Mouse (Mus musculus) MEL (cell line): ENCODE results near the gene Serpina3c. TPM values are rescaled to one million over a fixed set of nuclear protein-coding genes. Genes with fewer than 3 reads are reported as not detected.

ENCODE experiments used
- DNase-seq: peaks from one replicate; pipeline ENCODE4 v3.0.0; 2011; ENCODE audit warnings: low read depth, low spot score
- H3K27ac ChIP-seq: 2 replicates; pipeline ENCODE4 v1.5.1; 2012; ENCODE audit warnings: low read depth, mild to moderate bottlenecking, control low read depth, low read length, moderate library complexity; ENCODE audit not compliant: control insufficient read depth
- H3K27me3 ChIP-seq, 2 experiments: fragments of 150-350 bp in 1 of 2; sonication (generic) in 1 of 2; 2 replicates each; pipeline ENCODE4 v1.6.1; 2012; ENCODE audit warnings: low read length in 2 of 2, mild to moderate bottlenecking in 2 of 2, improper control_type of control experiment in 1 of 2, moderate library complexity in 1 of 2; ENCODE audit not compliant: insufficient read depth in 2 of 2, control insufficient read depth in 1 of 2
- H3K36me3 ChIP-seq, 2 experiments: 2 replicates each; pipeline ENCODE4 v1.6.1; 2012 to 2014; ENCODE audit warnings: low read length in 2 of 2, improper control_type of control experiment in 1 of 2, inconsistent platforms in 1 of 2, mild to moderate bottlenecking in 1 of 2; ENCODE audit not compliant: insufficient read depth in 2 of 2, control insufficient read depth in 1 of 2
- H3K4me1 ChIP-seq, 2 experiments: fragments of 150-350 bp in 1 of 2; sonication (generic) in 1 of 2; 2 replicates each; pipeline ENCODE4 v1.6.1; 2012; ENCODE audit warnings: low read length in 2 of 2, improper control_type of control experiment in 1 of 2, mild to moderate bottlenecking in 1 of 2; ENCODE audit not compliant: insufficient read depth in 2 of 2, control insufficient read depth in 1 of 2
- H3K4me3 ChIP-seq, 2 experiments: fragments of 150-350 bp in 1 of 2; sonication (generic) in 1 of 2; 2 replicates each; pipeline ENCODE4 v1.5.1; 2012; ENCODE audit warnings: low read depth in 2 of 2, low read length in 2 of 2, mild to moderate bottlenecking in 2 of 2, moderate library complexity in 2 of 2, control low read depth in 1 of 2, improper control_type of control experiment in 1 of 2; ENCODE audit not compliant: control insufficient read depth in 1 of 2, insufficient read depth in 1 of 2
- H3K79me2 ChIP-seq: 2 replicates; pipeline ENCODE4 v1.6.1; 2012; ENCODE audit warnings: mild to moderate bottlenecking, low read length, moderate library complexity; ENCODE audit not compliant: control insufficient read depth, poor library complexity, insufficient read depth
- H3K9ac ChIP-seq: 2 replicates; pipeline ENCODE4 v1.6.1; 2012; ENCODE audit warnings: low read depth, mild to moderate bottlenecking, control low read depth, low read length, moderate library complexity; ENCODE audit not compliant: control insufficient read depth, poor library complexity, severe bottlenecking
- H3K9me3 ChIP-seq: fragments of 150-350 bp; sonication (generic); replicated peaks from 2 replicates; pipeline ENCODE4 v1.6.1; 2012; ENCODE audit warnings: mild to moderate bottlenecking, low read length, improper control_type of control experiment, moderate library complexity; ENCODE audit not compliant: insufficient read depth
- CHD2 ChIP-seq: IDR thresholded peaks from 2 replicates; pipeline ENCODE4 v1.6.1; 2011; ENCODE audit warnings: low read length, improper control_type of control experiment
- CTCF ChIP-seq, 3 experiments: IDR thresholded peaks in 2 of 3; conservative IDR thresholded peaks in 1 of 3; 2 replicates each; pipeline ENCODE4 v1.5.1; 2011 to 2012; ENCODE audit warnings: low read length in 3 of 3, low read depth in 2 of 3, mild to moderate bottlenecking in 2 of 3, improper control_type of control experiment in 1 of 3, inconsistent platforms in 1 of 3, mixed read lengths in 1 of 3, moderate library complexity in 1 of 3; ENCODE audit not compliant: control insufficient read depth in 1 of 3, insufficient read depth in 1 of 3, poor library complexity in 1 of 3, severe bottlenecking in 1 of 3
- ELF1 ChIP-seq: IDR thresholded peaks from 2 replicates; pipeline ENCODE4 v1.6.1; 2014; ENCODE audit warnings: low read depth, mild to moderate bottlenecking, inconsistent platforms, low read length, improper control_type of control experiment, moderate library complexity
- JUND ChIP-seq: IDR thresholded peaks from 2 replicates; pipeline ENCODE4 v1.6.1; 2011; ENCODE audit warnings: low read depth, mild to moderate bottlenecking, improper control_type of control experiment, low read length
- MAX ChIP-seq: IDR thresholded peaks from 2 replicates; pipeline ENCODE4 v1.6.1; 2011; ENCODE audit warnings: low read length, improper control_type of control experiment
- MXI1 ChIP-seq: IDR thresholded peaks from 2 replicates; pipeline ENCODE4 v1.6.1; 2011; ENCODE audit warnings: mild to moderate bottlenecking, low read depth, low read length, improper control_type of control experiment
- MYB ChIP-seq: IDR thresholded peaks from 2 replicates; pipeline ENCODE4 v1.6.1; 2011; ENCODE audit warnings: mild to moderate bottlenecking, low read depth, low read length, improper control_type of control experiment
- MYC ChIP-seq: IDR thresholded peaks from 2 replicates; pipeline ENCODE4 v1.6.1; 2011; ENCODE audit warnings: low read depth, mild to moderate bottlenecking, low read length, improper control_type of control experiment, moderate library complexity
- POLR2AphosphoS2 ChIP-seq: IDR thresholded peaks from 2 replicates; pipeline ENCODE4 v1.6.1; 2011; ENCODE audit warnings: low read length, improper control_type of control experiment
- RAD21 ChIP-seq: IDR thresholded peaks from 2 replicates; pipeline ENCODE4 v1.6.1; 2011; ENCODE audit warnings: mild to moderate bottlenecking, low read depth, low read length, improper control_type of control experiment
- RCOR1 ChIP-seq: IDR thresholded peaks from 2 replicates; pipeline ENCODE4 v1.6.1; 2012; ENCODE audit warnings: low read depth, mild to moderate bottlenecking, inconsistent platforms, low read length, improper control_type of control experiment
- SIN3A ChIP-seq: IDR thresholded peaks from 2 replicates; pipeline ENCODE4 v1.6.1; 2012; ENCODE audit warnings: low read length, improper control_type of control experiment, inconsistent platforms
- SMC3 ChIP-seq: IDR thresholded peaks from 2 replicates; pipeline ENCODE4 v1.6.1; 2011; ENCODE audit warnings: low read depth, low read length, improper control_type of control experiment
- TAL1 ChIP-seq: IDR thresholded peaks from 2 replicates; pipeline ENCODE4 v1.6.1; 2012; ENCODE audit warnings: mild to moderate bottlenecking, inconsistent platforms, low read length, moderate library complexity, mixed read lengths
- UBTF ChIP-seq: IDR thresholded peaks from 2 replicates; pipeline ENCODE4 v1.6.1; 2012; ENCODE audit warnings: low read depth, mild to moderate bottlenecking, inconsistent platforms, low read length, improper control_type of control experiment, moderate library complexity, borderline replicate concordance; ENCODE audit not compliant: insufficient read depth
- USF2 ChIP-seq, 2 experiments: IDR thresholded peaks; 2 replicates each; pipeline ENCODE4 v1.6.1; 2011 to 2012; ENCODE audit warnings: improper control_type of control experiment in 2 of 2, low read length in 2 of 2, borderline replicate concordance in 1 of 2, inconsistent platforms in 1 of 2, low read depth in 1 of 2, mild to moderate bottlenecking in 1 of 2; ENCODE audit not compliant: insufficient read depth in 1 of 2
- ZKSCAN1 ChIP-seq: IDR thresholded peaks from 2 replicates; pipeline ENCODE4 v1.6.1; 2012; ENCODE audit warnings: low read depth, mild to moderate bottlenecking, inconsistent platforms, low read length, improper control_type of control experiment, moderate library complexity
- ZNF384 ChIP-seq: IDR thresholded peaks from 2 replicates; pipeline ENCODE4 v1.6.1; 2012; ENCODE audit warnings: low read depth, mild to moderate bottlenecking, inconsistent platforms, low read length, improper control_type of control experiment
- polyA plus RNA-seq, 2 experiments: library from polyadenylated mRNA; stranded (reverse) in 1 of 2; unstranded in 1 of 2; fragments of >175 nt in 1 of 2; fragments of >200 nt in 1 of 2; gene quantifications; 2 replicates each; pipeline versions ENCODE4 v1.2.1 to v1.2.4; 2012; ENCODE audit warnings: low replicate concordance in 2 of 2, low read depth in 1 of 2; ENCODE audit not compliant: insufficient read length in 2 of 2, insufficient read depth in 1 of 2, missing spikeins in 1 of 2
- total RNA-seq: library from RNA; depleted of rRNA; stranded (reverse); fragments of 300-350 nt; gene quantifications from 2 replicates; pipeline ENCODE4 v1.2.3, GENCODE M21; 2012

Gene Serpina3c
- total and polyA plus RNA-seq, 3 experiments = not detected

GRCm38 (mm10) chr12:104131041-104131440 is 22.6 kb downstream of the Serpina3c start:
- H3K4me3 ChIP-seq = no peak overlapping the region
- no peaks in the 10 kb centered on the region for H3K27me3 ChIP-seq
- DNase-seq = peak; percentile 16
- no peaks in the 10 kb centered on the region for H3K36me3 ChIP-seq
- no peaks in the 10 kb centered on the region for H3K9me3 ChIP-seq
- TF ChIP-seq RCOR1 (no peak), CHD2 (no peak), POLR2AphosphoS2 (no peak), MYB (no peak), ZNF384 (no peak), SIN3A (no peak), UBTF (no peak), USF2 (IDR thresholded peaks at IDR 0.05; ENCODE audit: borderline replicate concordance in 1 of 2, insufficient read depth in 1 of 2, low read depth in 1 of 2, low read length in 2 of 2) (no peak), JUND (no peak), MYC (no peak), MAX (no peak)
- no peaks in the 10 kb centered on the region for H3K4me1 ChIP-seq
- H3K27ac ChIP-seq = no peak overlapping the region
- H3K9ac ChIP-seq = no peak overlapping the region
- H3K79me2 ChIP-seq = no peaks in the 10 kb centered on the region

GRCm38 (mm10) chr12:104127696-104128095 is 26.0 kb downstream of the Serpina3c start, which contains the start of gene Serpina3b:
Serpina3b (plus strand) TSS chr12:104127996.
- H3K36me3 ChIP-seq = no peaks in the 10 kb centered on the region
- H3K27me3 ChIP-seq = no peaks in the 10 kb centered on the region
- no peak within 1 kb of the TSS for H3K27ac ChIP-seq
- no peaks in the 10 kb centered on the region for H3K9me3 ChIP-seq
- no peak within 1 kb of the TSS for H3K4me3 ChIP-seq
- no peak for DNase-seq
- H3K79me2 ChIP-seq = no peaks in the 10 kb centered on the region
- TF ChIP-seq ELF1 = no peak
- no peak for TF ChIP-seq RAD21
- no peak for TF ChIP-seq MAX
- no peak for TF ChIP-seq CTCF (IDR thresholded peaks at IDR 0.05 in 2 of 3, conservative IDR thresholded peaks at IDR 0.05 in 1 of 3; ENCODE audit: control insufficient read depth in 1 of 3, insufficient read depth in 1 of 3, low read depth in 2 of 3, low read length in 3 of 3, poor library complexity in 1 of 3, severe bottlenecking in 1 of 3)
- no peak for TF ChIP-seq ZKSCAN1
- TF ChIP-seq USF2 (IDR thresholded peaks at IDR 0.05; ENCODE audit: borderline replicate concordance in 1 of 2, insufficient read depth in 1 of 2, low read depth in 1 of 2, low read length in 2 of 2) = no peak
- no peak for TF ChIP-seq MXI1
- no peak for TF ChIP-seq SMC3
- TF ChIP-seq JUND = no peak
- no peak for TF ChIP-seq TAL1
- no peak within 1 kb of the TSS for H3K9ac ChIP-seq
- no peaks in the 10 kb centered on the region for H3K4me1 ChIP-seq
